Mouse (Mus musculus): ENCODE data around the gene Gm12695.

Gm12695 gene

GRCm38 (mm10) chr4:96698218-96698561 lies 86.8 kb downstream of the Gm12695 start:
- DNase-seq (ENCODE audit: low read depth, low spot score) = no peak

GRCm38 (mm10) chr4:96697511-96698217 lies 87.3 kb downstream of the Gm12695 start:
- DNase-seq (ENCODE audit: low read depth, low spot score) = peak; percentile 37

GRCm38 (mm10) chr4:96696614-96697360 lies 88.2 kb downstream of the Gm12695 start:
- DNase-seq (ENCODE audit: low read depth, low spot score) = peak; percentile 83

GRCm38 (mm10) chr4:96687358-96687803 lies 97.6 kb downstream of the Gm12695 start:
- DNase-seq (ENCODE audit: low read depth, low spot score) = no peak

- no peak for DNase-seq (ENCODE audit: low read depth, low spot score)
Observed at GRCm38 (mm10) chr4:96683474-96683873, 101.5 kb downstream of the Gm12695 start.

GRCm38 (mm10) chr4:96680966-96681365 lies 104.0 kb downstream of the Gm12695 start:
- DNase-seq (ENCODE audit: low read depth, low spot score) = no peak

- no peak for DNase-seq (ENCODE audit: low read depth, low spot score)
Observed at GRCm38 (mm10) chr4:96680233-96680632, 104.8 kb downstream of the Gm12695 start.

All from mesoderm, embryonic 11.5 days (tissue).